Mouse (Mus musculus) megakaryocyte progenitor cell, adult 5-6 weeks (primary cell): ENCODE measurements at regions not wholly inside any gene's neighbourhood (a gene's known extent, or its start where the extent isn't known, plus 50 kb on each side); places are given as distances from the start of the nearest gene placed in this dataset.

ENCODE experiments used
- ATAC-seq: replicated peaks from 2 replicates; pipeline ENCODE4 v1.8.0; 2016; ENCODE audit warnings: mild to moderate bottlenecking, moderate TSS enrichment, inconsistent platforms; ENCODE audit not compliant: poor library complexity

- ATAC-seq = no peak
Observed at GRCm38 (mm10) chr6:99945691-99946090, 219.5 kb upstream of the Prok2 start.

- peak; percentile 74 for ATAC-seq
Observed at GRCm38 (mm10) chr6:99942958-99943357, 216.8 kb upstream of the Prok2 start.

DNA sequence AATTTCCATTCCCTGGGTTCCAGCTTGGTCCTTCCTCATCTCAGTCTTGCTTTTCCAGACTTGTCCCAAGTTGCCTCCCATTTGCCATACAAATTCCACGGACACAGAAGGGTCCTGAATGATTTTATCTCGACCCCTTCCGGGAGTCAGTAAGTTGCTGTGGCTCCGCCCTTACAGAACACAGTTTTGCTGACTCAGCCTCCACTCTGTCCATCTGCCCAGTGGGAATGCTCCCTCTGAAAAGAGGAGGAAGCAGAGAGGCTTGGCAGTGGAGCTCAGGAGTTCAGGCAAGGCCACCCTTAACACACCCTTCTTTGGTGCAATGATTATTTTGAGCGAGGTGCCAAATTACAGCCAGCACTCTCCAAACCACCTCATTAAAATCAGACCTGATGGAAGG lies 213.9 kb upstream of the Prok2 start:
- no peak for ATAC-seq

- ATAC-seq = no peak
Observed at GRCm38 (mm10) chr6:99939382-99939781, 213.2 kb upstream of the Prok2 start.

DNA sequence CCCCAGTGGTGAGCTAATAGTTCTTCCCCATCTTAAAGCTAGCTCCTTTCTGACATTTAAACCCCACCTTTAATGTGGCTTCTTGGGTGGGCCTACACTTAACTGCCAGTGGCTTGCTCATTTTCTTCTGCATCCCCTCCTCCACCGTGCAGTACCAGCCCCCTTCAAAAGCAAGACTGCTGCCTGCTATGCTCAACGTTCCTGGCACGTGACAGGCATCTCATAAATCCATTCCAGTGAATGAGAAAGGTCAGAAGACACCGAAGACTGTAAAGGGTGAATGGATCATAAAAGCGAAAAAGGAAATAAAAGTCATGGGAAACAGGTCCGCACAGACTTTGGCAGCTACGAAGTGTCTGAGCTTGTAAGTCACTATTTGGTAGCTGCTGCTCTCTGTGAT lies 212.8 kb upstream of the Prok2 start:
- no peak for ATAC-seq

DNA sequence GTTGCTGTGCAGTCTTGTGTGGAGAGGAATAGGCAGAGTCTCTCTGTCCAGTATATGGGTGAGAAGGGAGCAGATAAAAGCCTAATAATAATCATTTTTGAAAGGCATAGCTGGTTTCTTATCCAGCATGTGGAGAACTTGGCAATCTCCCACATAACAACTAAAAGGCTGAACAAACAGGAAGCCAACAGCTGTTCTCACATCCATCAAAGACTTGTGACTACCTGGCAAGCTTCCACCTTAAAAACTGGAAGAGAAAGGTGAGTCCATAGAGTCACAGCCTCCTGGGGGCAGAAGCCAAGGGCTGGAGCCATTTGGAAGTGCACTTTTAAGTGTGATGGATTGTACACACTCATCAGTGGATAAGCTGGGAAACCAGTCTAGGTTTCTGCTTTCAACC lies 210.5 kb upstream of the Prok2 start:
- ATAC-seq = no peak

DNA sequence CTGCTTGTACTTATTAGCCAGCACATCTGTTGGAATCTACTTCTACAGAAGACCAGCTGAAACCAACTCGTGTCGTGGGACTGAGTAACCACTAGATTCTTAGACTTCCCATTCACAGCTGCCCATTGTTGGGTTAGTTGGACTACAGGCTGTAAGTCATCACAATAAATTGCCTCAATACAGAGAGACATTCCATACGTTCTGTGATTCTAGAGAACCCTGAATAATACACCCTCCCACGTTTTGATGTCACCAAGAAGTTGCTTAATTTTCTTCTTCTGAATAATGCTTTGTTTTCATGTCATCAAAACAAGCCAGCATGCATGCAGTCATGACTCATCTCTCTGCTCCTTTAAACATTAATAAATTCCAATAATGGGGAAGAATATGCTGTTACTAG lies 209.2 kb upstream of the Prok2 start:
- no peak for ATAC-seq

- peak; percentile 76 for ATAC-seq
Observed at GRCm38 (mm10) chr6:99934394-99934793, 208.2 kb upstream of the Prok2 start.

- ATAC-seq = 0 out of 2 replicates have a peak, but pooled peaks have one; percentile 5
Observed at GRCm38 (mm10) chr6:99933404-99933803, 207.2 kb upstream of the Prok2 start.

DNA sequence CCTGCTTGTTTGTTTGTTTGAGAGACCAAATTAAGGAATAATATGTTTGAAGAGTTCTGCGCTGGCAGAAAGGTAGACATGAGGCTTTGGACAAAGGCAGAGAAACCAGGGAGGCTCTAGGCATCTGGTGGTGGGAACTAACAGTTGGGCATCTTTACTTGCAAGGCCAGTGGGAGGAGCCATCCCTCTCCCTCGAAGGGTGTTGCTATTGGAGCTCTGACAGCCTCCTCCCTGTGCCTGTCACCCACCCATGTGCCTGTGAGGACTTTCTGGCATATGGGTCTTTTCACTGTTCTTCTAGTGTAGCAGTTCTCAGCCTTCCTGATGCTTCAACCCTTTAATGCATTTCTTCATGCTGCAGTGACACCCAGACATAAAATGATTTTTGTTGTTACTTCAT lies 206.7 kb upstream of the Prok2 start:
- ATAC-seq = no peak

GRCm38 (mm10) chr6:99932405-99932804 lies 206.2 kb upstream of the Prok2 start:
- ATAC-seq = no peak

- peak; percentile 52 for ATAC-seq
Observed at GRCm38 (mm10) chr6:99931588-99931987, 205.4 kb upstream of the Prok2 start.

- no peak for ATAC-seq
Observed at GRCm38 (mm10) chr6:99930316-99930715, 204.1 kb upstream of the Prok2 start.

DNA sequence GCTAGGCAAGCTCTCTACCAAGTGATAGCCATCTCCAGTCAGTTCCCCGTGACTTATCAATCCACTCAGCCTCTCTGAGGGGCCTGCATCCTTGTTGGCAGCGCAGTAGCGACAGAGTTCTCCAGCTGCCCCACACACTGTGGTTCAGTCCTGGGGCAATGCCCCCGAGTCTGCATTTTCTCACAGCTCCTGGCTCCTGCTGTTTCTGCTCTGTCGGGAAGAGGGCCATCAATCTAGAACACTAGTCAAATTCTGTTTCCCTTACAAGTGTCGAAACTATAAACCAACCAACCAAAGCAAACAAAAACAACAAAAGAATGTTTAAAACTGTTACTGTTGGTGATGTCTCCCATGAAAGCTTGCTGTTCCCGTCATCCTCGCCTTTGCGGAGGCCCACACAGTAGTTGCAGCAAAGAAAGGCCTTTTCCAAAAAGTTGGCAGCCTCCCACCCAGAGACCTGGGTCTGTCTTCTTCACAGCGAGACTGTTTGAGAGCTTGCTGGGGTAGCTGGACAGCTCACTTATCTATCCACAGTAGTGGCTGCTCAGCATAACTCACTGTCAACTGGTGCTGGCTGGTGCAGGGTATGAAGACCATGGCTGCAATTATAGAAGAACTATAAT lies 201.9 kb upstream of the Prok2 start:
- ATAC-seq = no peak

GRCm38 (mm10) chr6:99924181-99924580 lies 198.0 kb upstream of the Prok2 start:
- no peak for ATAC-seq

DNA sequence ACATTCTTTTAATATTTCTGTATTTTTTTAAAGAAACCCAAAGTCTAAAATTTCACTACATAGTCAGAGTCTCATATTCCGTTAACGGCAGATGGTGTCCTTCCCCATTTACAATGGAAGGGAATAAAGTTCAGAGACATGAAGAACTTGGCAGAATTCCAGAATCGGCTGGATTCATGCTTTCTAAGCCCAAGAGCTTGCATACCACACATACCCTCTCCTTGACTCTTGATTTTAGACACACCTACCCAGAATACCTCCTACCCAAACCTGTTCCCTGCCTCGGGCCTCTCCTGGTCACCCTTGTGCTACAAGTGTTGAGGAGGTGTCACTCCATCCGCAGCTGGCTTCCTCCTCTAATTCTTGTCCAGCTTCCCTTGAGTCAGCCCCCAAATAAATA lies 195.8 kb upstream of the Prok2 start:
- ATAC-seq = no peak

DNA sequence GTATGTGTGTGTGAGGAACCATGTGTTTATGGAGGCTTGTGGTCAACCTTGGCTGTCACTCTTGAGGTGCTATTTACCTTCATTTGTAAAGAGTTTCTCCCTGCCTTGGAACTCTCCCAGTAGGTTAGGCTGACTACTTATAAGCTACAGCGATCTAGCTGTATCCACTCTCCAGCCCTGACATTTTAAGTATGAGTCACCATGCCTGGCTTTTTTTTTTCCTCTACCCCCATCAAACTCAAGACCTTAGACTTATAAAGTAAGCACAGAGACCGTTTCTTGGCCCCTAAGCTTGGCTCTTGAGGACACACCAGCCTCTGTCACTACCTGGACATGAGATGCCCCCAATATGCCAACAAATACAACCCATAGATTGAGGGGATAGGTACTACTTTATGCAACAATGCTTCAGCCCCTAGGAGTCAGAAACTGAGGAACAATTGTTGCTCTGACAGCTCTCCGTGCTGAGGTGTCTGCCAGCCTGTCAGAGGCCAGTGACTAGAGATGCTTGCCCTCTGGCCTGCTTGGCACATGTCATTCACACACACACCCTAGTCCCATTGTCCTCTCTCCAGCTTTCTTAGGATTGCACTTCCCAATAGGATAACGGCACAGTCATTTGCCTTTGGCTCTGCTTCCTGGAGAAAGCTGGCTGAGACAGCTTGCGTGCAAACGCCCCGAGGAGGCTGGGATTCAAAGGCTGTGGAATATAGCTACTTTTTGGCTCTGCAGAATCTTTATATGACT lies 193.8 kb upstream of the Prok2 start:
- ATAC-seq = no peak

DNA sequence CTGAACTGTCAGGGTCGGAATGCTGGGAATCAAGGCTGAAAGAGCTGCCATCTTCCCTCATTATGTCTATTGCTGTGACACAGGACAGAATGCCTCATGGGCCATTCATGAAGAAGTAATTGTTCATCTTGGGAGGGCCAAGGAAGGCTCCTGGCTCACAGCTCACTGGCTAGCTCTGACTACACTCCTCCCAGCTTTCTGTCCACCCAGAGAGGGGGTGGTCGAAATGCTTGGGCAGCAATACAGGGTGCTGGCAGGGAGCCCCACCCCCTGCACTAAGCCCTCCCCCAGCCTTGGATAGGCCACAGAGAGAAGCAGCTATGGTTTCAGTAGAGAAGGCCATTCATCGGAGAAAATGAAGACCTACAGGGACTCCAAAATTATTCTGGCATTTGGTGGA lies 192.2 kb upstream of the Prok2 start:
- no peak for ATAC-seq

GRCm38 (mm10) chr6:99909921-99910320 lies 183.7 kb upstream of the Prok2 start:
- ATAC-seq = peak; percentile 92

GRCm38 (mm10) chr6:99909459-99909858 lies 183.3 kb upstream of the Prok2 start:
- ATAC-seq = peak; percentile 61

- no peak for ATAC-seq
Observed at GRCm38 (mm10) chr6:99908066-99908465, 181.9 kb upstream of the Prok2 start.

GRCm38 (mm10) chr6:99905194-99905593 lies 179.0 kb upstream of the Prok2 start:
- no peak for ATAC-seq

GRCm38 (mm10) chr6:99904607-99905006 lies 178.4 kb upstream of the Prok2 start:
- ATAC-seq = no peak
